Mouse (Mus musculus) cortical plate, adult 2 months (tissue): ENCODE data around the gene Col23a1. TPM values are rescaled to one million over a fixed set of nuclear protein-coding genes. Genes with fewer than 3 reads are reported as not detected.

Source experiments
- H3K27ac ChIP-seq: fragments of 200-500 bp; 2 replicates; pipeline ENCODE4 v1.5.1; 2012; ENCODE audit warnings: low read length, control low read depth, inconsistent platforms; ENCODE audit not compliant: insufficient read depth
- H3K4me1 ChIP-seq: fragments of 200-500 bp; 2 replicates; pipeline ENCODE4 v1.6.1; 2011; ENCODE audit warnings: low read length; ENCODE audit not compliant: control insufficient read depth, insufficient read depth
- H3K4me3 ChIP-seq: fragments of 200-500 bp; 2 replicates; pipeline ENCODE4 v1.5.1; 2011; ENCODE audit warnings: mild to moderate bottlenecking, low read length, control low read depth; ENCODE audit not compliant: insufficient read depth
- CTCF ChIP-seq: fragments of 200-500 bp; IDR thresholded peaks from 2 replicates; pipeline ENCODE4 v1.5.1; 2011; ENCODE audit warnings: mild to moderate bottlenecking, control low read depth, low read length; ENCODE audit not compliant: insufficient read depth; ENCODE audit errors: extremely low read depth
- POLR2A ChIP-seq: fragments of 200-500 bp; IDR thresholded peaks from 2 replicates; pipeline ENCODE4 v1.6.1; 2011; ENCODE audit warnings: mild to moderate bottlenecking, low read length, control low read depth; ENCODE audit not compliant: insufficient read depth; ENCODE audit errors: extremely low read depth
- polyA plus RNA-seq: library from polyadenylated mRNA; depleted of rRNA; stranded (reverse); fragments of >200 nt; gene quantifications from 2 replicates; pipeline ENCODE4 v1.2.3, GENCODE M21; 2012

Gene Col23a1
- polyA plus RNA-seq, 1 experiment = 7.3 TPM

- no peak overlapping the region for H3K27ac ChIP-seq
- TF ChIP-seq CTCF = peak; percentile 56
- no peak for TF ChIP-seq POLR2A
- H3K4me3 ChIP-seq = no peak overlapping the region
- no peaks in the 10 kb centered on the region for H3K4me1 ChIP-seq
These were observed 157.1 kb downstream of the Col23a1 start for GRCm38 (mm10) chr11:51446711-51447425.

- no peak overlapping the region for H3K27ac ChIP-seq
- TF ChIP-seq POLR2A = no peak
- no peak for TF ChIP-seq CTCF
- H3K4me3 ChIP-seq = no peak overlapping the region
- H3K4me1 ChIP-seq = no peaks in the 10 kb centered on the region
These were observed 158.5 kb downstream of the Col23a1 start for GRCm38 (mm10) chr11:51448256-51448655.

GRCm38 (mm10) chr11:51448680-51449079 is 159.0 kb downstream of the Col23a1 start:
- no peak overlapping the region for H3K27ac ChIP-seq
- H3K4me1 ChIP-seq = no peaks in the 10 kb centered on the region
- no peak overlapping the region for H3K4me3 ChIP-seq
- no peak for TF ChIP-seq POLR2A
- no peak for TF ChIP-seq CTCF

DNA sequence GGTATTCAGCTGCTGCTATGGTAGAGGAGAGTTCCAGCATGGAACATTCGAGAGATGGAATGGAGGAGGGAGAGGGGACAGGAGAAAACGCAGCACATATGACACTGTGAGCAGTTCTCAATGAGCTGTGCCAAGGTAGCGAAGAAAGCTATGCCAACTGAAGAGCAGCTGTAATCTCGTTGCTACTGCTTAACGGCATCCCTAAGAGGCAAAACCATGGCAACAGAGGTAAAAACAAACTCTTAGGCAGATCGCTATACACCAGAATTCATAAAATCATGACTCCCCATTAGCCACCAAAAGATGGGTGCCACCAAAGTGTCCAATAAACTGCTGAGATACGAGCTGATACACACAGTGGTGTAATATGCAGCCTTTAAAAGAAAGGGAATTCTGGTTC is 160.2 kb downstream of the Col23a1 start:
- Histone ChIP-seq H3K4me3 (no peak overlapping the region), H3K27ac (no peak overlapping the region), H3K4me1 (no peaks in the 10 kb centered on the region)
- TF ChIP-seq POLR2A (no peak), CTCF (no peak)

GRCm38 (mm10) chr11:51451281-51451680 is 161.6 kb downstream of the Col23a1 start:
- TF ChIP-seq POLR2A = no peak
- TF ChIP-seq CTCF = no peak
- no peaks in the 10 kb centered on the region for H3K4me1 ChIP-seq
- H3K27ac ChIP-seq = no peak overlapping the region
- H3K4me3 ChIP-seq = no peak overlapping the region

- no peak overlapping the region for H3K4me3 ChIP-seq
- TF ChIP-seq POLR2A (no peak), CTCF (no peak)
- no peaks in the 10 kb centered on the region for H3K4me1 ChIP-seq
- no peak overlapping the region for H3K27ac ChIP-seq
These were observed 162.2 kb downstream of the Col23a1 start for GRCm38 (mm10) chr11:51451925-51452324.

- Histone ChIP-seq H3K27ac (no peak overlapping the region), H3K4me3 (no peak overlapping the region), H3K4me1 (no peaks in the 10 kb centered on the region)
- no peak for TF ChIP-seq POLR2A
These were observed 164.0 kb downstream of the Col23a1 start for GRCm38 (mm10) chr11:51453742-51454141.

DNA sequence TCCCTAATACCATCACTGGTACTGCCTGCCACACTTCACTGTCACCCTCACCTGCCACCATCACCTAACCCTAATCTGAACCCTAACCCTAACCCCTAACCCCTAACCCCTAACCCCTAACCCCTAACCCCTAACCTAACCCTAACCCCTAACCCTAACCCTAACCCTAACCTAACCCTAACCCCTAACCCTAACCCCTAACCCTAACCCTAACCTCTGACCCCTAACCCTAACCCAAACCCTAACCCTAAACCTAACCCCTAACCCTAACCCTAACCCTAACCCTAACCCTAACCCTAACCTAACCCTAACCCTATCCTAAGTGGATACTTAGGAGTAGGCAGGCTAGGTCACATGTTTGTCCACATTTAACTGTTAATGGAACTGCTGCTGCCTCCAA is 165.8 kb downstream of the Col23a1 start:
- Histone ChIP-seq H3K27ac (no peak overlapping the region), H3K4me1 (no peaks in the 10 kb centered on the region), H3K4me3 (no peak overlapping the region)
- TF ChIP-seq CTCF (no peak), POLR2A (no peak)

DNA sequence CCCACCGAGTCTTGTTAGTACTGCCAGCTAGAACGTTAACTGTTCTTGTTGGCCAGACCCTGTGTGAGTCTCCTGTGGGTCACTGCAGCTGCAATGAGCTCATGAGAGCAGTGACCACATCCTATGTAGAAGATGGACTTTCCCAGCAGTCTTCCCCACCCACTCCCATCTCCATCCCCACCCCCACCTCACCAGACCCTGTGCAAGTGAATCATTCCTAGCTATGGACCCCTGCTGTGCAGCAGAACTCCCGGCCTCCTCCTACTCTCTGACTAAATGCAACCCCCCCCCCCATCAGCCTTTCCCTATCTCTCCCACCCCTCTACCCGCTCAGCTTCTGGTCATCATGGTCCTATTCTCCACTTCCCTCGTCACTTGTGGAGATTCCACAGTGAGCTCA is 167.9 kb downstream of the Col23a1 start:
- H3K4me1 ChIP-seq = no peaks in the 10 kb centered on the region
- H3K4me3 ChIP-seq = no peak overlapping the region
- TF ChIP-seq CTCF (no peak), POLR2A (no peak)
- H3K27ac ChIP-seq = no peak overlapping the region

- TF ChIP-seq POLR2A (no peak), CTCF (no peak)
- no peak overlapping the region for H3K4me3 ChIP-seq
- no peak overlapping the region for H3K27ac ChIP-seq
- H3K4me1 ChIP-seq = no peaks in the 10 kb centered on the region
These were observed 168.9 kb downstream of the Col23a1 start for GRCm38 (mm10) chr11:51458649-51459048.
